Mouse (Mus musculus) liver, embryonic 14.5 days (tissue): ENCODE results near the gene Cyp1a2. TPM values are rescaled to one million over a fixed set of nuclear protein-coding genes. Genes with fewer than 3 reads are reported as not detected.

Experiments
- ATAC-seq: fragments of 200-750 bp; cut with Nextera tagmentation; 2 replicates; pipeline ENCODE4 v1.8.0; 2017; ENCODE audit warnings: moderate number of reproducible peaks, mild to moderate bottlenecking, moderate library complexity; ENCODE audit not compliant: insufficient read depth
- DNase-seq, 3 experiments: peaks; one replicate each; pipeline ENCODE4 v3.0.0-alpha.2; 2012 to 2013; ENCODE audit warnings: low read depth in 3 of 3, low spot score in 3 of 3
- H3K27ac ChIP-seq: fragments of 300-500 bp; sonication (generic); 2 replicates; pipeline ENCODE4 v1.5.1; 2014; ENCODE audit warnings: moderate library complexity, mild to moderate bottlenecking, control low read depth, inconsistent platforms
- H3K27me3 ChIP-seq: fragments of 300-500 bp; sonication (generic); 2 replicates; pipeline ENCODE4 v1.6.1; 2014; ENCODE audit warnings: mild to moderate bottlenecking, low read length, moderate library complexity; ENCODE audit not compliant: control insufficient read depth, insufficient read depth
- H3K36me3 ChIP-seq: fragments of 300-500 bp; sonication (generic); replicated peaks from 2 replicates; pipeline ENCODE4 v1.6.1; 2014; ENCODE audit warnings: low read depth; ENCODE audit not compliant: control insufficient read depth, insufficient read depth
- H3K4me1 ChIP-seq, 2 experiments: fragments of 200-500 bp in 1 of 2; fragments of 300-500 bp in 1 of 2; sonication (generic) in 1 of 2; replicated peaks; 2 replicates each; pipeline ENCODE4 v1.6.1; 2012 to 2014; ENCODE audit warnings: antibody characterized with exemption in 1 of 2, inconsistent platforms in 1 of 2, low read length in 1 of 2; ENCODE audit not compliant: control insufficient read depth in 2 of 2, insufficient read depth in 2 of 2
- H3K4me2 ChIP-seq: fragments of 300-500 bp; sonication (generic); 2 replicates; pipeline ENCODE4 v1.6.1; 2014; ENCODE audit warnings: low read depth, mild to moderate bottlenecking, control low read depth, moderate library complexity
- H3K4me3 ChIP-seq, 2 experiments: fragments of 200-500 bp in 1 of 2; fragments of 300-500 bp in 1 of 2; sonication (generic) in 1 of 2; 2 replicates each; pipeline ENCODE4 v1.5.1; 2012 to 2014; ENCODE audit warnings: low read depth in 2 of 2, low read length in 2 of 2, mild to moderate bottlenecking in 2 of 2, control low read depth in 1 of 2, inconsistent platforms in 1 of 2, moderate library complexity in 1 of 2; ENCODE audit not compliant: insufficient read depth in 1 of 2
- H3K9ac ChIP-seq: fragments of 300-500 bp; sonication (generic); replicated peaks from 2 replicates; pipeline ENCODE4 v1.6.1; 2014; ENCODE audit warnings: mild to moderate bottlenecking, control low read depth, moderate library complexity
- H3K9me3 ChIP-seq: fragments of 300-500 bp; sonication (generic); 2 replicates; pipeline ENCODE4 v1.6.1; 2016; ENCODE audit warnings: low read length, mixed read lengths; ENCODE audit not compliant: control insufficient read depth
- CTCF ChIP-seq: IDR thresholded peaks from 2 replicates; pipeline ENCODE4 v1.5.1; 2016; ENCODE audit warnings: antibody characterized with exemption, low read depth, control low read depth
- EP300 ChIP-seq: IDR thresholded peaks from 2 replicates; pipeline ENCODE4 v1.6.1; 2016; ENCODE audit warnings: antibody characterized with exemption, low read depth
- WGBS: fragments of 180-500 bp; shearing (Covaris S2); extraction: QIAGEN DNeasy Blood & Tissue Kit; methylation state at CpG from one replicate; pipeline ENCODE4 v1.1.7; 2014; ENCODE audit not compliant: insufficient replicate concordance; 5-methylcytosine and 5-hydroxymethylcytosine counted together
- polyA plus RNA-seq, 2 experiments: library from polyadenylated mRNA; depleted of rRNA in 1 of 2; stranded (reverse) in 1 of 2; unstranded in 1 of 2; fragments of >200 nt; fragmentation: Nextera tagmentation in 1 of 2; extraction: Ambion mirVana in 1 of 2; gene quantifications; 2 replicates each; pipeline versions ENCODE4 v1.2.1 to v1.2.3; 2012 to 2014

Cyp1a2 gene
- polyA plus RNA-seq, 2 experiments, result 0.11 TPM

- no peaks in the 10 kb centered on the region for H3K36me3 ChIP-seq
- H3K4me1 ChIP-seq, result peaks cover 43 to 61% of the 10 kb centered on the region in 2 experiments
- 0% methylated on average over 60 of the region's 85 CpGs for WGBS
- H3K27me3 ChIP-seq, result no peaks in the 10 kb centered on the region
- ATAC-seq (peak; percentile 79), DNase-seq (peak; percentile 75 to 82 (median 77))
- TF ChIP-seq CTCF (peak; percentile 88), EP300 (no peak)
- H3K4me2 ChIP-seq, result peak overlapping the region; percentile 99
- H3K9me3 ChIP-seq, result no peaks in the 10 kb centered on the region
- peak overlapping the region; percentile 64 to 72 for H3K4me3 ChIP-seq
- peak overlapping the region; percentile 19 for H3K27ac ChIP-seq
- H3K9ac ChIP-seq, result peak overlapping the region; percentile 61
Observed at GRCm38 (mm10) chr9:57644944-57645893, 38.3 kb downstream of the Cyp1a2 start.

- under 1% methylated on average over 18 of the region's 18 CpGs for WGBS
- Histone ChIP-seq H3K27ac (peak overlapping the region; percentile 19), H3K9ac (peak overlapping the region; percentile 61), H3K36me3 (no peaks in the 10 kb centered on the region), H3K27me3 (no peaks in the 10 kb centered on the region), H3K9me3 (no peaks in the 10 kb centered on the region), H3K4me3 (peak overlapping the region; percentile 64 to 72), H3K4me1 (peaks cover 51 to 69% of the 10 kb centered on the region in 2 experiments), H3K4me2 (peak overlapping the region; percentile 99)
- ATAC-seq (no peak), DNase-seq (no peak)
- TF ChIP-seq CTCF (no peak), EP300 (no peak)
Observed at GRCm38 (mm10) chr9:57644442-57644943, 39.0 kb downstream of the Cyp1a2 start.

GRCm38 (mm10) chr9:57643856-57644180 is 39.7 kb downstream of the Cyp1a2 start:
- WGBS, result 3% methylated on average over 7 of the region's 7 CpGs
- peaks cover 57 to 75% of the 10 kb centered on the region in 2 experiments for H3K4me1 ChIP-seq
- H3K36me3 ChIP-seq, result no peaks in the 10 kb centered on the region
- no peaks in the 10 kb centered on the region for H3K9me3 ChIP-seq
- H3K4me2 ChIP-seq, result peak overlapping the region; percentile 99
- peak; percentile 31 for ATAC-seq
- H3K27ac ChIP-seq, result peak overlapping the region; percentile 19
- peak overlapping the region; percentile 55 to 64 for H3K4me3 ChIP-seq
- no peaks in the 10 kb centered on the region for H3K27me3 ChIP-seq
- peak overlapping the region; percentile 61 for H3K9ac ChIP-seq
- no peak for TF ChIP-seq EP300
- peak; percentile 59 to 61 (median 61) for DNase-seq

- peak overlapping the region; percentile 99 for H3K4me2 ChIP-seq
- peaks cover 62 to 78% of the 10 kb centered on the region in 2 experiments for H3K4me1 ChIP-seq
- no peaks in the 10 kb centered on the region for H3K36me3 ChIP-seq
- WGBS, result 13% methylated on average over 9 of the region's 9 CpGs
- no peaks in the 10 kb centered on the region for H3K9me3 ChIP-seq
- H3K9ac ChIP-seq, result peak overlapping the region; percentile 61
- H3K27me3 ChIP-seq, result no peaks in the 10 kb centered on the region
- peak overlapping the region; percentile 55 to 64 for H3K4me3 ChIP-seq
- ATAC-seq (no peak), DNase-seq (no peak)
- peak overlapping the region; percentile 19 for H3K27ac ChIP-seq
- TF ChIP-seq EP300 (no peak), CTCF (no peak)
Observed at GRCm38 (mm10) chr9:57643169-57643855, 40.2 kb downstream of the Cyp1a2 start.
